Mouse (Mus musculus): ENCODE results near the gene Tmem140. TPM values are rescaled to one million over a fixed set of nuclear protein-coding genes. Genes with fewer than 3 reads are reported as not detected.

Gene Tmem140
- polyA plus RNA-seq, 1 experiment from 2014 or later, result 1.7 TPM

DNA sequence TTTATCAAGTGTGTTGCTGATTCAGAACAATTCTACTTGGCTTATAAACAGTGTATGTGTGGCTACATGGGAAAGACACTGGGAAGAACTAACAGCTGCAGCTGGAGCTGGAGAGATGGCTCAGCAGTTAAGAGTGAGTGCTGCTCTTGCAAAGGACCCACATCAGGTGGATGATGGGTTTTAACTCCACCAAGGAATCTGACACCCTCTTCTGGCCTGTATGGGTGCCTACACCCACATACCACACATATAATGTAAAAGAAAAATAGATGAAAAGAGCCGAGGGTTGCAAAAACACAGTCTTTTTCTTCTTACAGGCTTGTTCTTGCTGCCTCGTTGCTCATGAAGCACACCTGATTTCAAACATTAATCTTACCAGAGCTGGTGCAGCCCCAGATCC lies 43.2 kb downstream of the Tmem140 start:
- 86% methylated on average over 2 of the region's 2 CpGs for WGBS
- Histone ChIP-seq H3K4me1 (peaks cover 31% of the 10 kb centered on the region), H3K27me3 (ENCODE audit: poor library complexity, severe bottlenecking) (no peaks in the 10 kb centered on the region), H3K4me3 (no peak overlapping the region), H3K27ac (no peak overlapping the region), H3K36me3 (replicated peaks) (peaks cover 78% of the 10 kb centered on the region), H3K9me3 (no peaks in the 10 kb centered on the region)
- no peak for DNase-seq (ENCODE audit: extremely low spot score, low spot score)

DNA sequence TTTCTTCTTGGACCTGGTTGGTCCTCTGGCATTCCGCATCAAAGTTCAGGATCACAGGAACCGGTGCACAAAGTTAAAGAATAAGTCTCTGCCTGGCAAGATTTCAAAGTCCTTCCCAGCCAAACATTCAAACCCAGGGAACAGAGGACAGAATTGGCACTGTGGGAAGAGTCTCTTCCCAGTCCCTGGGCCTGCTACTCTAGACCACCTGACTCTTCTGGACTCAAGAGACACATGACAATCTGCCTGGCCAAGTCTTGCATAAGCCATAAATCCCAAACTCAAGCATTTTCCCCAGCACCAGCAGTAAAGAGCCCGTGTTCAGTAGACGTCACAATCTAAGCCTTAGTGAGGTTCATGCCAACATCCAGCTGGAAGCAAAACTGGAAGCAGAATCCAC lies 43.7 kb downstream of the Tmem140 start:
- no peak for DNase-seq (ENCODE audit: extremely low spot score, low spot score)
- peaks cover 73% of the 10 kb centered on the region for H3K36me3 ChIP-seq (replicated peaks)
- no peaks in the 10 kb centered on the region for H3K27me3 ChIP-seq (ENCODE audit: poor library complexity, severe bottlenecking)
- no peak overlapping the region for H3K4me3 ChIP-seq
- peaks cover 31% of the 10 kb centered on the region for H3K4me1 ChIP-seq
- H3K27ac ChIP-seq, result no peak overlapping the region
- WGBS, result 92% methylated on average over 4 of the region's 4 CpGs
- H3K9me3 ChIP-seq, result no peaks in the 10 kb centered on the region

DNA sequence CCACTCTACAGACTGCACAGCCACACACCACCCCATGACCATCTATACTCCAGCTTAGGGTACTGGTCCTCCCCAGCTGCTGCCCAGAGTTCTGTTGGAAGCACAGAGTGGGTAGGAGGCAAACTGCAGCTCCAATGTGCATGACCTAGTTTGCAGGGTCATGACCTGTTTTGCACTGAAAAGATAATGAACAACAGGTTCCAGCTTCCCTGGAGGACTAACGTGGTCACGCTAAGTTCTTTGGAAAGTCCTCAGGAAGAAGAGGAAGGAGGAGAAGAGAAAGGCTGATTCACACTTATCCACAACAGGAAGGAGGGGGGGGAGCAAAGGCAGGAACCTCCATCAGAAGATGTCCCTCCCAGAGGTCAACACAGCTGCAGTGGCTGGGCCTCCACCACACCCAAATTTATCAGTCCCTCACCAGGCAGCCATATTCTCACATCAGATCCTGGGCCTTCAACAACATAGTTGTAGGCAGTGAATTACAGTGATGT lies 44.2 kb downstream of the Tmem140 start:
- WGBS, result 64% methylated on average over 2 of the region's 2 CpGs
- Histone ChIP-seq H3K36me3 (replicated peaks) (peaks cover 68% of the 10 kb centered on the region), H3K27me3 (ENCODE audit: poor library complexity, severe bottlenecking) (no peaks in the 10 kb centered on the region)

GRCm38 (mm10) chr6:34907696-34908260 lies 44.8 kb downstream of the Tmem140 start:
- Histone ChIP-seq H3K4me1 (peaks cover 28% of the 10 kb centered on the region), H3K9me3 (no peaks in the 10 kb centered on the region), H3K4me3 (no peak overlapping the region), H3K36me3 (replicated peaks) (peaks cover 62% of the 10 kb centered on the region), H3K27ac (0 out of 2 replicates have a peak overlapping the region, but pooled peaks have one; percentile 16), H3K27me3 (ENCODE audit: poor library complexity, severe bottlenecking) (no peaks in the 10 kb centered on the region)
- no peak for DNase-seq (ENCODE audit: extremely low spot score, low spot score)
- WGBS, result 87% methylated on average over 18 of the region's 18 CpGs

More for the DNA sequence above, 44.2 kb downstream of the Tmem140 start:
- no peak overlapping the region for H3K4me3 ChIP-seq
- DNase-seq (ENCODE audit: extremely low spot score, low spot score), result no peak
- H3K4me1 ChIP-seq, result peaks cover 29% of the 10 kb centered on the region
- no peak overlapping the region for H3K27ac ChIP-seq
- H3K9me3 ChIP-seq, result no peaks in the 10 kb centered on the region

DNA sequence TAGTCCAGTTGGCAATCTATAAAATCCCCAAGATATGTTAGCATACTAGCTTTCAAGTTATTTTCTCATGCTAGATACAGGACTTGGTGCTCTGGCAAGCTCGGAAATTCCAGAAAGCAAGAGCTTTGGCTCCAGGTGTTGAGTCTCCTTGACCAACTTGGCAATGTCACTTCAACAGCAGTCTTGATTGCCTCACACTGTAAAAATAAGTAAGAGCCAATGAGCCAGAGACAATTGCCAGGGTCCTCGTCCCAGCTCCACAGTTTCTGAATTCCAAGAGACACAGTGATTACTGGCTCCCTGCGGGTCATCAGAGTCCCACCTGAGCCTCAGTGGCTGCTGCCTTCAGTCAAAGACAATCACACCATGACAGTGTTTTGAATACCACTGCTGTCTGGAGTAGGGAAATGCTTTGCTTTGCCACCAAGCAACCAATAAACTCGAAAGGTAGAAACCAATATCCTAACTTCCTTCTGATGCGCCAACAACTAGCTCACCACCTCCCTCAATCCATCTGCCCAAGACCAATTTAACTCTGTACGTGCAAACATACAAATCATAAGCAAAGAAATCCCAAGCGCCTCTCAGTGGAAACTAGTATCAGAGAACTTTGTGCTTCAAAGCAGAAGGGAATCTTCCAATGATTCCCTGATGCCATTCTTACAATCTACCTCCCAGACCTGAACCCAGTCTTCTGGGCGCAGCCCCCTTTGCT lies 46.8 kb downstream of the Tmem140 start:
- peak overlapping the region; percentile 82 for H3K4me3 ChIP-seq
- peaks cover 28% of the 10 kb centered on the region for H3K4me1 ChIP-seq
- 54% methylated on average over 8 of the region's 8 CpGs for WGBS
- H3K9me3 ChIP-seq, result no peaks in the 10 kb centered on the region
- H3K36me3 ChIP-seq (replicated peaks), result peaks cover 41% of the 10 kb centered on the region
- no peaks in the 10 kb centered on the region for H3K27me3 ChIP-seq (ENCODE audit: poor library complexity, severe bottlenecking)
- peak overlapping the region; percentile 92 for H3K27ac ChIP-seq
- DNase-seq (ENCODE audit: extremely low spot score, low spot score), result no peak

DNA sequence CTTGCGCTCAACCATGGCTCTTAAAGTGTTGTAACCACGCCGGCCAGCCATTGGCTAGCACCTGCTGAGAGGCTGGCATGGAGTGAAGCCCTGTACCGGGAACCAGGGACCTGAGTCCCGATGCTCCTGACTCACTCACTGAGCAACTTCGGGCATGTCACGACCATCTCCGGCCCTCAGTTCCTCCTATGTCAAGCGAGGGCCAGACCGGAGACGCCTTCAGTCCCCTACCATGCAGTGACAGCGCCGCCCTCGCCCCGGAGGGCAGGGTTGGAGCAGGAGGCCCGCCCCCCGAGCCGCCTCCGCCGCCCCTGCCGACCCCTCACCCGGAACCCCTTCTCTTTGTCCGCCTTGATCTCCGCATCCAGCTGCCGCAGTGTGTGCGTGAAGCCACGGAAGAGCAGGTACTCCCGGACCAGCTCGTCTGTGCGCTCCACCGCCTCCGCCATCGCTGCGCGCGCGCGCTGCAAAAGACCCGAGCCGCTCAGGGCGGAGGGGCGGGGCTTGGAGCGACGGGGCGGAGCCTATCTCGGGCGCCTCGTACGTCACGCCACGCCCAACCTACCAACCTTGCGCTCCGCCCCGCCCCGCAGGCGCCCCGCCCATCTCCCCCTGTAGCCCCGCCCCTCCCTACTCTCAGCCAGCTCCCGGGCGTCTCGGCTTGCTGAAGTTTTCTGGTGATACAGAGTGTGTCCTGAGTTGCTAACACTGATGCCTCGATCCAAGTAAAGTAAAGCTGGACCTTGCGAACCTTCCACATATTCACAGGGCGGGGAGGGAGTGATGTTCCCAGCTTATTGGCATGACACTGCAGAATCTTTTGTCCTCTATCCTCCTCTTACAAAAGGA lies 47.6 kb downstream of the Tmem140 start, which contains the start of gene Wdr91:
Gene Wdr91, minus strand, starts transcription at position 506 of the 849 bp plus-strand sequence.
- no peaks in the 10 kb centered on the region for H3K9me3 ChIP-seq
- WGBS, result under 1% methylated on average over 64 of the region's 64 CpGs

DNA sequence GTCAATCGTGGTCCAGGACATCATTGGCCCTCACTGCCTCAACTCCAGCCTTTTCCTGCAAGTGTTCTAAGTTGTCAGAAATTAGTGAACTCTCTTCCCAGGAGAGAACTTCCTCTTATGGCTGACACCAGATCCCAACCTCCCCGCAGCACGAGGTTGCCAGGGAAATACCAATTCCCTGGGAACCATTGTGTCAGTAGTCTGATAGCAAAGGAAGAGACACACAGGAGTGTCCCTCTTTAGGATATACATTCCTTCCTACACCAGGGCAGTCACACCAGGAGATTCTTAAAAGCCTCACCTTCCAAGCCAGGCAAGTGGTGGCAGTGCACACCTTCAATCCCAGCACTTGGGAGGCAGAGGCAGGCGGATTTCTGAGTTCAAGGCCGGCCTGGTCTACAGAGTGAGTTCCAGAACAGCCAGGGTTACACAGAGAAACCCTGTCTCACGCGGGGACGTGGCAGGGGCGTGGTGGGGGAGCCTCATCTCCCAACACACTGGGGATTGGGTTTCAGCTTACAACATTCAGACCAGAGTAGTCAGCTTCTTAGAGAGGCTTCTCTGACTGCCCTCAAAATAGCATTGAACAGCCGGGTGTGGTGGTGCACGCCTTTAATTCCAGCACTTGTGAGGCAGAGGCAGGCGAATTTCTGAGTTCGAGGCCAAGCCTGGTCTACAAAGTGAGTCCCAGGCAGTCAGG lies 50.5 kb downstream of the Tmem140 start:
- H3K4me3 ChIP-seq, result no peak overlapping the region

More for the DNA sequence above, 47.6 kb downstream of the Tmem140 start, which contains the start of gene Wdr91:
- Histone ChIP-seq H3K36me3 (replicated peaks) (peaks cover 33% of the 10 kb centered on the region), H3K4me1 (peaks cover 28% of the 10 kb centered on the region), H3K27ac (peak within 1 kb of the TSS; percentile 92), H3K4me3 (peak within 1 kb of the TSS; percentile 82), H3K27me3 (ENCODE audit: poor library complexity, severe bottlenecking) (no peaks in the 10 kb centered on the region)
- DNase-seq (ENCODE audit: extremely low spot score, low spot score), result peak; percentile 95

DNA sequence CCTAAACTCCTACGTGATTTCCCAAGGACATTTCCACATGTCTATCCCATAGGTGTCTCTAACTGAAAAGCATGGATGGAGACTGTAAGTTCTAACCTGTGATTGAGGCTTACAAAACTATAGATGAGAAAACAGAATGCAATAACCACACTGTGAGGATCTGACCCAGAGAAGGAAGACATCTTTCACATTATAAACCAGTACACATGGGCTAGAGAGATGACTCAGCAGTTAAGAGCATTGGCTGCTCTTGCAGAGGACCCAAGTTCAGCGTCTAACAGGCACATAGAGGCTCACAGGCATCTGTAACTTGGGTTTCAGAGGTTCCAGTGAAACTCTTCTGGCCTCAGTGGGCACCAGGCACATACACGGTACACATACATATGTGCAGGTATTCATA lies 51.5 kb downstream of the Tmem140 start:
- Histone ChIP-seq H3K4me1 (peaks cover 23% of the 10 kb centered on the region), H3K36me3 (replicated peaks) (no peaks in the 10 kb centered on the region), H3K27me3 (ENCODE audit: poor library complexity, severe bottlenecking) (no peaks in the 10 kb centered on the region), H3K9me3 (no peaks in the 10 kb centered on the region), H3K4me3 (no peak overlapping the region), H3K27ac (no peak overlapping the region)
- DNase-seq (ENCODE audit: extremely low spot score, low spot score), result no peak
- WGBS, result 83% methylated on average over 3 of the region's 3 CpGs

More for the DNA sequence above, 50.5 kb downstream of the Tmem140 start:
- Histone ChIP-seq H3K9me3 (no peaks in the 10 kb centered on the region), H3K27ac (no peak overlapping the region), H3K4me1 (peaks cover 16% of the 10 kb centered on the region), H3K27me3 (ENCODE audit: poor library complexity, severe bottlenecking) (no peaks in the 10 kb centered on the region), H3K36me3 (replicated peaks) (0 out of 2 replicates have a peak, but pooled peaks cover 7% of the 10 kb centered on the region)
- no peak for DNase-seq (ENCODE audit: extremely low spot score, low spot score)
- WGBS, result 88% methylated on average over 13 of the region's 13 CpGs

DNA sequence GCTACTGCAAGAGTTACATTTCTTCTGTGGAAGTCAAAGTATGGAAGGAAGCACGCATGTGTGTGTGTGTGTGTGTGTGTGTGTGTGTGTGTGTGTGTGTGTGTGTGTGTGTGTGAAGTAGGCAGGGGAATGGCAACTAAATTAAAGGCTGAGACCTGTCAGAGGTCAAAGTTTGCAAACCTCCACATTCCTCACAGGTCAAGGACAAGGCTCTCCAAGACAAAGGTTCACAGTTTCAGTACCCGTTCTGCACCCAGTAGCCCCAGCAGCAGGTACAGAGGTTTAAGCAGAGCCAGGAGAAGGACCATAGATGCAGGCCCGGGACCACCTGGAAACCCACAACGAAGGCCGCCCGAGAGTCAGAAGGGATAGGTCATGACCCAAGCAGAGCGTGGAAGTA lies 56.2 kb downstream of the Tmem140 start:
- 81% methylated on average over 7 of the region's 7 CpGs for WGBS
- DNase-seq (ENCODE audit: extremely low spot score, low spot score), result no peak
- H3K27me3 ChIP-seq (ENCODE audit: poor library complexity, severe bottlenecking), result no peaks in the 10 kb centered on the region
- no peaks in the 10 kb centered on the region for H3K9me3 ChIP-seq
- peaks cover 19% of the 10 kb centered on the region; the same call in 1 of the 2 replicates for H3K4me1 ChIP-seq
- H3K36me3 ChIP-seq (replicated peaks), result no peaks in the 10 kb centered on the region
- no peak overlapping the region for H3K27ac ChIP-seq
- H3K4me3 ChIP-seq, result no peak overlapping the region

DNA sequence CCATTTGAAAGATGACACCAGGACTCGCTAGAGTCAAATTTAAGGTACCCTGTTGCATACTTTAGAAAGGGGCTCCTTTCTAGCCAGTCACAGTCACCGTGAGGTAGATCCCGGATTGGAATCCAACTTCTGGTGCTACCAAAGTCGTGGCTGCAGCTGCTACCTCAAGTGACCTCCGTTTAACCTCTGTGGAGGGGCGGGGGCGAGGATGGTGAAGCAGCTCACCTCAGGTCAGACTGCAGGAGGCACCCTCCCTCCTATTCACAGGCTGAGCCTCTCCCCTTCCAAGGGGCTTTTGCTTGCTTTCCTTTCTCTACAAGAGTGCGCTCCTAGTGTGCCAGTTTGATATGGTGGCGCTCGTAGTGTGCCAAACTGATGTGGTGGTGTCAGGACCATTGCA lies 57.0 kb downstream of the Tmem140 start, which contains the start of gene Stra8:
Gene Stra8, plus strand, starts transcription at position 208 of the 400 bp plus-strand sequence.
- no peaks in the 10 kb centered on the region for H3K36me3 ChIP-seq (replicated peaks)
- no peaks in the 10 kb centered on the region for H3K9me3 ChIP-seq
- no peak within 1 kb of the TSS for H3K27ac ChIP-seq
- 51% methylated on average over 10 of the region's 10 CpGs for WGBS
- no peak for DNase-seq (ENCODE audit: extremely low spot score, low spot score)
- no peaks in the 10 kb centered on the region for H3K27me3 ChIP-seq (ENCODE audit: poor library complexity, severe bottlenecking)
- H3K4me1 ChIP-seq, result peaks cover 19% of the 10 kb centered on the region; the same call in 1 of the 2 replicates
- H3K4me3 ChIP-seq, result no peak within 1 kb of the TSS

GRCm38 (mm10) chr6:34920631-34921030 lies 57.7 kb downstream of the Tmem140 start:
- H3K27me3 ChIP-seq (ENCODE audit: poor library complexity, severe bottlenecking), result no peaks in the 10 kb centered on the region
- no peak for DNase-seq (ENCODE audit: extremely low spot score, low spot score)
- H3K9me3 ChIP-seq, result no peaks in the 10 kb centered on the region
- 94% methylated on average over 12 of the region's 12 CpGs for WGBS
- no peaks in the 10 kb centered on the region for H3K36me3 ChIP-seq (replicated peaks)
- no peak overlapping the region for H3K27ac ChIP-seq
- H3K4me1 ChIP-seq, result peaks cover 19% of the 10 kb centered on the region; the same call in 1 of the 2 replicates
- no peak overlapping the region for H3K4me3 ChIP-seq

DNA sequence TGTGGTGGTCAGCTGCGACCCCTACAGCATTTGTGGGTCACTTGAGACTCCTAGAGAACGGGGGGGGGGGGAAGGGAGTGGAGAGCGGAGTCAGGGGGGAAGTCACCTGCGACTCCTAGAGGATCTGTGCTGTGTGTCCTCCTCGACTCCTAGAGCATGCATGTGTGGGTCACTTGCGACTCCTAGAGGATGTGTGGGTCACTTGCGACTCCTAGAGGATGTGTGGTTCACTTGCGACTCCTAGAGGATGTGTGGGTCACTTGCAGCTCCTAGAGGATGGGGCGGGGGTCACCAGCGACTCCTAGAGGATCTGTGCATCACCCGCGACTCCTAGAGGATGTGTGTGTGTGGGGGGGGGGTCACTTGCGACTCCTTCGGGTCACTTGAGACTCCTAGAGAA lies 59.0 kb downstream of the Tmem140 start:
- H3K27ac ChIP-seq, result no peak overlapping the region
- no peaks in the 10 kb centered on the region for H3K27me3 ChIP-seq (ENCODE audit: poor library complexity, severe bottlenecking)
- H3K4me1 ChIP-seq, result peaks cover 19% of the 10 kb centered on the region; the same call in 1 of the 2 replicates
- peak; percentile 42 for DNase-seq (ENCODE audit: extremely low spot score, low spot score)
- no peaks in the 10 kb centered on the region for H3K9me3 ChIP-seq
- H3K36me3 ChIP-seq (replicated peaks), result no peaks in the 10 kb centered on the region
- 57% methylated on average over 14 of the region's 14 CpGs for WGBS
- H3K4me3 ChIP-seq, result no peak overlapping the region

Data from forebrain, embryonic 10.5 days (tissue).